Mouse (Mus musculus): ENCODE measurements at regions not wholly inside any gene's neighbourhood (a gene's known extent, or its start where the extent isn't known, plus 50 kb on each side); places are given as distances from the start of the nearest gene placed in this dataset.

DNA sequence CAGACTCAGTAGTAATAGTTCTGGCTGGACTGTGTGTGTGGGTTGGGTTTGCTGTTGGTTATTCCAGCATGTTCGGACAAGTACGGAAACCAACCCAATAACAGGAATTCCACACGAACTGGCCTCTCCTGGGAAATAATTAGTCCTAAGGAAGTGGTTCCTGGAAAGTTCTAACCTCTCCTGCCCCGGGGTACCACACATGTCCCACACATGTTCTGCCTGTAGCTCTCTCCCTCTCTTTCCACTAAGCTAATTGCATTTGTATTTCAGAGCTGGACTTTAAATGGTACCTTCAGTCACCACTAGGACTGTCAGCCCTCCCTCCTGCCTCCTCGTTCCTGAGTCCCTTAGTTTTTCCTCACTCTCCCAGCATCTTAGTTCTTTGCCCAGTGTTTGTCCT lies 178.2 kb upstream of the Ccdc122 start:
- no peak for TF ChIP-seq CTCF (IDR thresholded peaks at IDR 0.05; ENCODE audit: low read depth)
- TF ChIP-seq EP300 (IDR thresholded peaks at IDR 0.05; ENCODE audit: low read depth), result no peak

Measured in liver, embryonic 14.5 days (tissue).